Mouse (Mus musculus) CD4-positive, CD25-positive, alpha-beta regulatory T cell, adult 4 months (primary cell): ENCODE measurements around the gene Rab37. TPM values are rescaled to one million over a fixed set of nuclear protein-coding genes. Genes with fewer than 3 reads are reported as not detected.

ENCODE experiments used
- ATAC-seq: one replicate; pipeline ENCODE4 v1.8.0; 2017
- polyA plus RNA-seq, 2 experiments: library from polyadenylated mRNA; unstranded; fragments of 100-300 nt; shearing (Covaris generic); gene quantifications; one replicate each; pipeline ENCODE4 v1.2.1; 2017

Gene Rab37
- polyA plus RNA-seq, 2 experiments from 2014 or later = 156 to 274 TPM

DNA sequence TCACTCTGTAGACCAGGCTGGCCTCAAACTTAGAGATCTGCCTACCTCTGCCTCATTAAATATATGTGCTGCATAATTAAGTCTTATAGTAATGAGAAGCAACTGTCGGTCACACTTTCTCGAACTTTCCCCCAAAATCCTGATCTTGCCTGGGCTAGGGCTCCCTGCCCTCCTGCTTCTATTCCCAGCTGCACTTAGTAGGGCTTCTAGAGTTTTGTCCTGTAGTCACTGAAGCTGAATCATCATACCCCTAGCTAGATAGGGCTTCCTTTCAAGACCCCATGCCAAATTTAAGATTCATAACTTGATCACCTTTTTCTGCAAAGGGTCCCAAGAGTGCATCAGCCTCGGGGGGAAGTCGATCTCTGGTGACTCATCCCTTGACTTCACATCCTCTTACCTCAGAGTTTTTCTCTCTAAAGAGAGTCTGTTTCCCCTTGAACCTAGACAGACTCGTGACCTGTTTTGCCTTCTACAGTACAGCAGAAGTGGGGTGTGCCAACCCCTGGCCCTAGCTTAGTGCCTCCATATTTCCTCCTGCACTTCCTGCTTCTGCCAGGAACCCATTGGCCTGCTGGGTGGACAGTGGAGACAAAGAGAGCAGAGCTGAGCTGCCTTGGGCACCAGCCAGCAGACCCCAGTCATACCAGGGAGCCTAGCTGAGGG is 47.5 kb downstream of the Rab37 start:
- peak; percentile 85 for ATAC-seq

DNA sequence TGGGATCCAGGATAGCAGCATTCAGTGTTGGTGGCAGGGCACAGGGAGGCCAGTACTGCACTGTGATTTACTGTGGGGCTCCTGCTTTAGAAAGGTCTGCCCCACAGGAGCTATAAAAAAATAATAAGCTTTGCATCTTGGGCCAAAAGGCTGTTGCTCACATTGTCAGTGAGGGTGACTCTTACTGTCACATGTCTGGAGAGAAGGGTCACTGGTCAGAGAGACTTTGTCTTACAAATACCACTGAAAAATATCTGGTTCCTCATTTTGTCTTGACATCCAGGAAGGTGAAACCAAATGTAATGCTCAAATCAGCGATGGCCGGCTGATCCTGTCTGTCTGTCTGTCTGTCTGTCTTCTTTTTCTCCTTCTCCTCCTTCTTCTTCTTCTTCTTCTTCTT is 50.7 kb downstream of the Rab37 start:
- ATAC-seq = no peak

- no peak for ATAC-seq
Measured at GRCm38 (mm10) chr11:115147813-115148212, 56.6 kb downstream of the Rab37 start.

DNA sequence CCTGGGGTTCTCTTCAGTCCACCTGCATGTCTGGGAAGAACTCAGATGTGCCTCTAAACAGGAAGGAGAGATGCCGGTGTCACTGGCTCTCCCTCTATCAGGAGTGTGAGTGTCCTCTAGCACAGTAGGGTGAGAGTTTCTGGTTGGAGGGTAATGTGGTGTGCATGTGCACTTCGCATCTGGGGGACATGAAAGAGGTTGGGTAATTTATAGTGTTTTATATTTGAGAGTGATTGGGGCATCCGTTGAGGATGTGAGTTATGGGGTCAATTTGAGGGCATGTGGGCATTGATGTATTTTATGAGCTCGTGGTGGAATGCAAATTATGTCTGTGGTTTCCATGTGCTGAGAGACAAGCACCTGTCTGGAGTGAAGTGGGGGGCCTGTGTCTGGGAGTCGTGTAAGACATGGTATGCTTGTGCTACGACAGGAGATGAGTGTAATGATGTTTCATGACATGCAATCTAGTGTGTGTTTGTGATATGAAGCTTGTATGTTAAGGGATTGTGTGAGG is 59.6 kb downstream of the Rab37 start:
- ATAC-seq = no peak

DNA sequence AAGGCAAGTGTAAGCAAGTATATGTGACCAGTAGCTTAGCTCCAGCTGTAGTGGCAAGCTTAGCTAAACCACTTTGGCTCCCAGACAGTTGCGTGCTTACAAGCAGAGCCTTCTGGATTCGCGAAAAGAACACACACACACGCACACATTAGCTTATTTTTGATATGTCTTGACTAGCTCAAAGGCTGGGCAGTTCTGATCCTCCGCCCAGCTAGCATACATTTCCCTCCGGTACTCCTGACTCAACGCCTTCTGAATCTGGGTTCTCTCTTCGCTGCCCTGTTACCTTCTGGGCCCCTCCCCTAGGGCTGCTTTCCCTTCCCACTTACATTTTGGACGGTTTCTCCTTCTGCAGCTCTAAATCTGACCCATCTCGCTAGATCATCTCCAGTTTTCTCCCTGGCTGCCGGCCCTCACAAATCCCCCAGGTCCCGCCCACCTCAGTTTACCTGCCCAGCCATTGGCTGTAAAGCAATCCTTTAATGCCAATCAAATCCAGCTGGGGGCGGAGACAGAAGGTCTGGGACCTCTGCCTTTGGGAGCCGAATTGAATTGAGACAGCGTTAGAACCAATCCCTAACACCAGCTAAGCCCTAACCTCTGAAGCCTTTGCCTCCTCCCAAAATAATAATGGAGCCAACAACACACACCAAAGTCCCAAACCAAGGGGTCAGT is 60.7 kb downstream of the Rab37 start:
- no peak for ATAC-seq

GRCm38 (mm10) chr11:115153088-115153487 is 61.9 kb downstream of the Rab37 start:
- ATAC-seq = no peak

DNA sequence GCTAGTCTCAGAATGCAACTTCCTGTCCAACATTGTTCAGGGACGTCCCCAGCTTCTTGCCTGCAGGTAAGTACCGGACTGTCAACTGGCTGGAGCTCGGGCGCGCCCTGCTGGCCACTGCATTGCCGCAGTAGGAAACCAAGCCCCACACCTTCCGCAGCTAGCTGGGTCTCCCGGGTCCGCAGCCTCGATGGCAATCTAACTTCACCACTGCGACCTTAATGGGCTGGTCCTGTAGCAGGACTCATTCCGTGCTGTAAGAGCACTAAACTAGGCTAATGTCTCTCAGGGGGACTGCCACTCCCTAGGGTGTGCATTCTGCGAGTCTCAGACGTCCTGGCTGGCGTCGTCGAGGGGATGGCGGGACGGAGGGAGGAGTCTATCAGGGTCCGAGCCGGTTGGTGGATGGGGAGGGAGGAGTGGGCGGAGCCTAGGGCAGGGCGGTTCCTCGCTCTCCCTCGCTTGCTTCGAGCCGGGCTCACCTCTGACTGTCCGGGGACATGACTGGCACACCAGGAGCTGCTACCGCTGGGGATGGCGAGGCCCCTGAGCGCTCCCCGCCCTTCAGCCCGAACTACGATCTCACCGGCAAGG is 62.6 kb downstream of the Rab37 start:
- peak; percentile 81 for ATAC-seq

DNA sequence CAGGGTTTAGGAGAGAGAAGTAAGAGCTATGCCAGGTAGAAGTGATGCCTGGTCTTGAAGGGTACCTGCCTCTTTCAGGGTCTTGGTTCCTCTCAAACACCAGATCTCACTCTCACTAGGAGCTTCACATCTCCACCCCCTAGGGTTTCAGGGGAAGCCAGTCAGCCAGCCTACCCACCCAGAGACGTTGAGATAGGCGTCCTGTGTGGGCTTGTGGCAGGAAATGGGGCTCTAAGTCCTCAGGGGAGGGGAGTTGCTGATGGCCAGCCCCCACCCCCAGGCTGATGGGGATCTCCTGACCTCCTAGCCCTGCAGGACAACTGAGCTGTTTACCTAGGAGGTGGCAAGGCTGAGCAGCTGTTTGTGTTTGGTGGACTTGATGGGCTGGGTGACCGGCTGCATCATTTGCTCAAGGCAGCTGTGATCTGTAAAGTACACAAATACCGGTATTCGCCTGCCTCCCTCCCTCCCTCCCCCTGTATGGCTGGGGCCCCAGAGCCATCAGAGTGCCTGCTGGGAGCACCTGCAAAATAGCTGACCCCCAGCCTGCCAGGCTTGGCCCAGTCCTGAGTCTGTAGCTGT is 63.9 kb downstream of the Rab37 start:
- no peak for ATAC-seq

GRCm38 (mm10) chr11:115157933-115158719 is 66.9 kb downstream of the Rab37 start:
- peak; percentile 40 for ATAC-seq

GRCm38 (mm10) chr11:115160016-115160797 is 69.0 kb downstream of the Rab37 start:
- no peak for ATAC-seq

DNA sequence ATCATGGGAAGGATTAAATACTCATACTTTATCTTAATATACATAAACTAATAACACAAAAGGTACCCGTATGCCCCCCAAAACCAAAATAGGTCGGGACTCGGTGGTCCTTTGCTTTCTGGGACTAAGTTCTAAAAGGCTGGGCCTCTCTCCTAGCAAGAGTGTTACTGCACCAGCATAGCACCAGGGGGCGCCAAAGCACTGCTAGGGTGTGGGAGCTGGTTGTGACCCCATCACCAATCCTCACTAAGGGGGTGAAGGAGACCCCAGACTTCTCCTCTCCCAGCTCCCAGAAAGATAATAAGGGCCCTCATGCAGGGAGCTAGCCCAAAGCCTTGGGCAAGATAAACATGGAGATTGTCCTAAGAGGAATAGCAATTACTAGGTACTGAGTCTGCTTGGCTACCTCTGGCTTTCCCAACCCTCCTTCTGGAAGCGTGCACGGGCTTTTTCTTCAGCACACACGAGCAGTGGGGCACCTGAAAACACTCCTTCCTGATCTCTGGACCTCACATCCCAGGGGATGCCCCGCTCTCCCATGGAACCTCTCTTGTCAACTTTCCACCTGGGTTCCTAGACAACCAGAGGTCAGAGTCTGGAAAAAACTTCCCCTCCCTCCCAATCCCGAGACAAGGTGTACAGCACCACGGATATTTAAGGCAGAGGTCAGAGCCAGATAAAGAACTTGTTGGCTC is 69.8 kb downstream of the Rab37 start:
- ATAC-seq = no peak

- ATAC-seq = no peak
Measured at GRCm38 (mm10) chr11:115161578-115162204, 70.5 kb downstream of the Rab37 start.

DNA sequence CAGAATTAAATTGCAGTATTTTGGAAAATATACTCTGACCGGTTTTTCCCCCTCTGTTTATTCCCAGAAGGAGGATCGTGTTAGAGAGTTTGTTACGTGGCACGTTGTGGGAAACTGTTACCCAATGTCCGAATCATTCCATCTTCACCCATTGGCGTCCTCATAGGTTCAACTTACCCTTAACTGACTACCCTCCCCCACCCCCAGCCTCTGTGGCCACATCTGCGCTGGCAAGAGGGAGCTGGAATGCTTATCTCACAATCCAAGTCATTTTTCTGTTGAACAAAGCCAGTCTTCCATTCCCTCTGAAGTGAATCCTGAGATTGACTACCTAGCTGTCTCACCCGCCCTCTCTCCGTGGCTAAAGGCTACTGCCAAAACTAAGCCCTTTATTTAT is 71.0 kb downstream of the Rab37 start:
- no peak for ATAC-seq

GRCm38 (mm10) chr11:115162832-115163480 is 71.7 kb downstream of the Rab37 start, which contains the start of gene Slc9a3r1:
Gene Slc9a3r1 (plus strand): TSS chr11:115163341.
- peak; percentile 86 for ATAC-seq

GRCm38 (mm10) chr11:115163568-115164150 is 72.4 kb downstream of the Rab37 start:
- peak; percentile 28 for ATAC-seq

- no peak for ATAC-seq
Measured at GRCm38 (mm10) chr11:115164341-115164975, 73.2 kb downstream of the Rab37 start.

DNA sequence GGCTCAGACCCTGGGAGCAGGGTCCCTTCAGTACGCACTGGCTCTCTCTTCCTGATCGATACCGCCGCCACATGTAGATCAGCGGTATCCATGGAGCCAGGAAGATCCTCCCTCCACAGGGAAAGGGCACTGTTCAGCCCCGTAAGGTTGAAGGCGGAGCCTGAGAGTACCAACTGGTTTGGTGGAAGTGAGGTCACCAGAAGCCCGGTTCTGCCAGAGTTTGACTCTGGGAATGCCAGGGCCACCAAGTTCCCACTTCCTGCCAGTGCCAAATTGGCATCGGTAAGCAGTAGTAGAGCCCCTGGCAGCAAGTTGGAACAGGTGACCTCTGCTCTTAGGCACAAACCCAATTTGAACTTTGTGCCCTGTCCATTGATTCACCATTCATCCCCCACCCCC is 73.7 kb downstream of the Rab37 start:
- no peak for ATAC-seq

GRCm38 (mm10) chr11:115166776-115167175 is 75.5 kb downstream of the Rab37 start:
- ATAC-seq = no peak

DNA sequence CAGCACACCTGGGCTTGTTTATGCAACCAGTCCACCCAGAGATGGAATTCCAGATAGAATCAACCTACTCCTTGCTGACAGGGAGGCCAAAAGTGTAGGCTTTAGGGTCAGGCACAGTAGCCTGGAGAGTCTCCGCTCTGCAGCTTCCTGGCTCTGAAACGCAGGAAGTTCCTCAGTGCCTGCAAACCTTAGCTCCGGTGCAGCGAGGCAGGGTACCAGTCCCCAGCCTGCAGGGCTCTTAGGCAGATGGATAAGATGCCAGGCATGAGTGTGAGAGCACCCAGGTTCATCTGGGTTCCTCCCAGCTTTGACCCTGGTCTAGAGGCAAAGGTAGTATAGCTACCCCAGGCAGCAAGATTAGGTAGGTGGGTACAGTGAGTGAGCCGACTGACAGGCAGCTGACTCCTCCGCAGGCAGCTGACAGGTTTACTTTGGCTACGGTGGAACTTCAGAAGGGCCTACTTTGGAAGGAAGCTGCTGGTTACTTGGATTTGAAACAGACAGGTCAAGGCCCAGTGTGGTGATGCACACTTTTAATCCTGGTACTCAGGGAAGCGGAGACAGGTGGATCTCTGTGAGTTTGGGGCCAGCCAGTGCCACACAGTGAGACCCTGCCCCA is 76.5 kb downstream of the Rab37 start:
- no peak for ATAC-seq
